Mouse (Mus musculus) intestine, postnatal 0 days (tissue): Measurements from ENCODE around the gene Gm45837. TPM values are rescaled to one million over a fixed set of nuclear protein-coding genes. Genes with fewer than 3 reads are reported as not detected.
A peak's percentile ranks its signal among the peaks of the same experiment; 100 is the strongest.

Experiments used
- ATAC-seq: fragments of 200-750 bp; cut with Nextera tagmentation; 2 replicates; pipeline ENCODE4 v1.8.0; 2017; ENCODE audit warnings: mild to moderate bottlenecking, moderate TSS enrichment, moderate library complexity
- H3K27ac ChIP-seq: fragments of 300-500 bp; sonication (generic); 2 replicates; pipeline ENCODE4 v1.5.1; 2014; ENCODE audit warnings: mild to moderate bottlenecking, low read depth, low read length, moderate library complexity
- H3K27me3 ChIP-seq: fragments of 300-500 bp; sonication (generic); replicated peaks from 2 replicates; pipeline ENCODE4 v1.6.1; 2014; ENCODE audit warnings: low read length, mixed read lengths; ENCODE audit not compliant: control insufficient read depth, insufficient read depth
- H3K36me3 ChIP-seq: fragments of 300-500 bp; sonication (generic); 2 replicates; pipeline ENCODE4 v1.6.1; 2014; ENCODE audit warnings: mild to moderate bottlenecking, moderate library complexity; ENCODE audit not compliant: control insufficient read depth, insufficient read depth
- H3K4me1 ChIP-seq: fragments of 300-500 bp; sonication (generic); replicated peaks from 2 replicates; pipeline ENCODE4 v1.6.1; 2014; ENCODE audit warnings: antibody characterized with exemption, low read length, mixed read lengths; ENCODE audit not compliant: control insufficient read depth, insufficient read depth
- H3K4me2 ChIP-seq: fragments of 300-500 bp; sonication (generic); replicated peaks from 2 replicates; pipeline ENCODE4 v1.6.1; 2014; ENCODE audit warnings: low read depth, mild to moderate bottlenecking, moderate library complexity
- H3K4me3 ChIP-seq: fragments of 300-500 bp; sonication (generic); 2 replicates; pipeline ENCODE4 v1.5.1; 2014; ENCODE audit warnings: low read depth, low read length
- H3K9ac ChIP-seq: fragments of 300-500 bp; sonication (generic); 2 replicates; pipeline ENCODE4 v1.6.1; 2014; ENCODE audit warnings: mild to moderate bottlenecking, low read depth, low read length
- H3K9me3 ChIP-seq: fragments of 300-500 bp; sonication (generic); 2 replicates; pipeline ENCODE4 v1.6.1; 2016; ENCODE audit warnings: mixed run types; ENCODE audit not compliant: control insufficient read depth
- CTCF ChIP-seq: sonication (generic); IDR thresholded peaks from 2 replicates; pipeline ENCODE4 v1.5.1; 2016; ENCODE audit warnings: low read depth, mild to moderate bottlenecking, control low read depth, antibody characterized with exemption, moderate library complexity
- WGBS: fragments of 180-500 bp; shearing (Covaris S2); extraction: QIAGEN DNeasy Blood & Tissue Kit; methylation state at CpG from one replicate; pipeline ENCODE4 v1.1.7; 2014; 5-methylcytosine and 5-hydroxymethylcytosine counted together
- polyA plus RNA-seq: library from polyadenylated mRNA; unstranded; fragments of >200 nt; fragmentation: Nextera tagmentation; extraction: Ambion mirVana; gene quantifications from 2 replicates; pipeline ENCODE4 v1.2.1, GENCODE M21; 2015

Gene Gm45837
- polyA plus RNA-seq, 1 experiment from 2014 or later: not detected

GRCm38 (mm10) chr7:101487102-101487501, 76.4 kb downstream of the Gm45837 start:
- WGBS: 38% methylated on average over 5 of the region's 5 CpGs
- no peak for ATAC-seq

GRCm38 (mm10) chr7:101490952-101491351, 80.3 kb downstream of the Gm45837 start:
- Histone ChIP-seq H3K36me3 (0 out of 2 replicates have a peak, but pooled peaks cover 3% of the 10 kb centered on the region), H3K4me2 (no peak overlapping the region), H3K4me1 (no peaks in the 10 kb centered on the region), H3K27ac (no peak overlapping the region), H3K27me3 (no peaks in the 10 kb centered on the region), H3K9me3 (no peaks in the 10 kb centered on the region), H3K4me3 (no peak overlapping the region), H3K9ac (no peak overlapping the region)
- no peak for ATAC-seq
- no peak for TF ChIP-seq CTCF
- 51% methylated on average over 4 of the region's 4 CpGs for WGBS

More at GRCm38 (mm10) chr7:101487102-101487501, 76.4 kb downstream of the Gm45837 start:
- Histone ChIP-seq H3K9me3 (no peaks in the 10 kb centered on the region), H3K27ac (no peak overlapping the region), H3K4me1 (no peaks in the 10 kb centered on the region), H3K4me3 (no peak overlapping the region), H3K36me3 (0 out of 2 replicates have a peak, but pooled peaks cover 3% of the 10 kb centered on the region), H3K9ac (no peak overlapping the region), H3K27me3 (no peaks in the 10 kb centered on the region), H3K4me2 (no peak overlapping the region)
- no peak for TF ChIP-seq CTCF

DNA sequence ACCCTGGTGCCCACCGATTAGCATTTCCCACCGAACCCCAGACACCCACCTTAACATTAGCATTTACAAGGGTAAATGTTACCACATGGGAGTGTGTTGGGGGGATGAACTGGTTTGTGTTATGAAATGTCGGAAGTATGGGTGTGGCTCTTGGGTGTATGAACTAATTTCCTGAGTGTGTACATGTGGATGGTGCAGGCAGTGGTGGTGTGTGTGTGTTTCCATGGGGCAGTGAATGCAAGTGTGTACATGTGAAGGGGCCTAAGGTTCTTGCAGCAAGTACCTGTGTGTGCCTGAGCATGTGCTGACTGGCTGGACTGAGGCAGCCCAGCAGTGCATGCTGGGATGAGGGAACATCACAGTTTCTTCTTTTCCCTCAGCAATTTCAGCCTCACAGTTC, 87.7 kb downstream of the Gm45837 start:
- no peak for ATAC-seq
- 79% methylated on average over 3 of the region's 3 CpGs for WGBS

GRCm38 (mm10) chr7:101499251-101499650, 88.6 kb downstream of the Gm45837 start:
- Histone ChIP-seq H3K27me3 (peaks cover 9% of the 10 kb centered on the region; the same call in 1 of the 2 replicates), H3K4me1 (no peaks in the 10 kb centered on the region), H3K4me3 (no peak overlapping the region), H3K9me3 (no peaks in the 10 kb centered on the region), H3K36me3 (no peaks in the 10 kb centered on the region), H3K4me2 (no peak overlapping the region), H3K9ac (no peak overlapping the region), H3K27ac (no peak overlapping the region)
- 44% methylated on average over 10 of the region's 10 CpGs for WGBS
- ATAC-seq: no peak
- no peak for TF ChIP-seq CTCF

More for the DNA sequence above, 87.7 kb downstream of the Gm45837 start:
- H3K27ac ChIP-seq: no peak overlapping the region
- no peaks in the 10 kb centered on the region for H3K4me1 ChIP-seq
- peaks cover 9% of the 10 kb centered on the region; the same call in 1 of the 2 replicates for H3K27me3 ChIP-seq
- no peaks in the 10 kb centered on the region for H3K36me3 ChIP-seq
- no peak for TF ChIP-seq CTCF
- H3K4me2 ChIP-seq: no peak overlapping the region
- no peaks in the 10 kb centered on the region for H3K9me3 ChIP-seq
- H3K4me3 ChIP-seq: no peak overlapping the region
- H3K9ac ChIP-seq: no peak overlapping the region

GRCm38 (mm10) chr7:101499701-101500100, 89.0 kb downstream of the Gm45837 start:
- peaks cover 12% of the 10 kb centered on the region for H3K27me3 ChIP-seq
- no peak overlapping the region for H3K9ac ChIP-seq
- H3K4me2 ChIP-seq: no peak overlapping the region
- H3K4me3 ChIP-seq: no peak overlapping the region
- no peak overlapping the region for H3K27ac ChIP-seq
- no peak for TF ChIP-seq CTCF
- no peak for ATAC-seq
- WGBS: 74% methylated on average over 9 of the region's 9 CpGs
- H3K36me3 ChIP-seq: no peaks in the 10 kb centered on the region
- no peaks in the 10 kb centered on the region for H3K9me3 ChIP-seq
- no peaks in the 10 kb centered on the region for H3K4me1 ChIP-seq

DNA sequence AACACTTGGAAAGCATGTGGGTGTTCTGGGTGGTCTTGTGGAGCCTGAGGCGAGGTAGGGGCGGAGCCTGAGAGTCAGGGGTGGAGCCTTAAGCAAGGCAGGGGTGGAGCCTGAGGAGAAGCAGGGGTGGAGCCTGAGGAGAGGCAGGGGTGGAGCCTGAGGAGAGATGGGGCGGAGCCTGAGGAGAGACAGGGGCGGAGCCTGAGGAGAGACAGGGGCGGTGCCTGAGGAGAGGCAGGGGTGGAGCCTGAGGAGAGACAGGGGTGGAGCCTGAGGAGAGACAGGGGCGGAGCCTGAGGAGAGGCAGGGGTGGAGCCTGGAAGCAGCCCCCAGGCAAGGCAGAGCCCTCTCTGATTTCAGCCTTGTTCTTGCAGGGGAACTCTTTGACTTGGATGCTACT, 90.5 kb downstream of the Gm45837 start:
- Histone ChIP-seq H3K27me3 (peaks cover 17% of the 10 kb centered on the region), H3K4me3 (no peak overlapping the region), H3K4me2 (no peak overlapping the region), H3K4me1 (no peaks in the 10 kb centered on the region), H3K9ac (no peak overlapping the region), H3K9me3 (no peaks in the 10 kb centered on the region), H3K27ac (no peak overlapping the region), H3K36me3 (no peaks in the 10 kb centered on the region)
- 79% methylated on average over 5 of the region's 6 CpGs for WGBS
- no peak for TF ChIP-seq CTCF
- no peak for ATAC-seq

DNA sequence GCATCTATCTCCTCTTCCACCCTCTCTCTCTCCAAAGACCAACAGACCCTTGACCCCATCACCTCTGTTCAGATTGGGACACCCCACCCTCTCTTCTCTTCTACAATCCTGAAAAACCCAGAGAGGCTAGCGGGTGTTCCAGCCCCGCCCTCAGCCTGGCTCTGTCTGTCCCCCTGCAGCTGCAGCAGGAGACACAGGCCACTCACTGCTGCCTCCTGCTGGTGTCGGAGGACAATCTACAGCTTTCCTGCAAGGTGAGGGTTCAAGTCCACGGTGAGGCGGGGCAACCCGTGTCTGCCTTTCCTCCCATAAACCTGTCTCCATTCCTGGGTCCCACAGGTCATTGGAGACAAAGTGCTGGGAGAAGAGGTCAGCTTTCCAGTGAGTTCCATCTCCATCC, 91.0 kb downstream of the Gm45837 start:
- Histone ChIP-seq H3K4me2 (no peak overlapping the region), H3K27ac (no peak overlapping the region), H3K36me3 (no peaks in the 10 kb centered on the region), H3K27me3 (peaks cover 14% of the 10 kb centered on the region), H3K9me3 (no peaks in the 10 kb centered on the region), H3K9ac (no peak overlapping the region), H3K4me1 (no peaks in the 10 kb centered on the region), H3K4me3 (no peak overlapping the region)
- peak; percentile 66 for TF ChIP-seq CTCF
- 71% methylated on average over 6 of the region's 6 CpGs for WGBS
- ATAC-seq: no peak
